Mouse (Mus musculus) cerebellum, adult 2 months (tissue): ENCODE data around the gene Serinc5.

Source experiments
- CTCF ChIP-seq: fragments of 200-500 bp; IDR thresholded peaks from 2 replicates; pipeline ENCODE4 v1.5.1; 2011; ENCODE audit warnings: low read depth, mild to moderate bottlenecking, control low read depth, low read length, moderate library complexity, borderline replicate concordance; ENCODE audit not compliant: insufficient read depth
- POLR2A ChIP-seq: fragments of 200-500 bp; IDR thresholded peaks from 2 replicates; pipeline ENCODE4 v1.6.1; 2011; ENCODE audit warnings: low read length, control low read depth, borderline replicate concordance; ENCODE audit not compliant: insufficient read depth

GRCm38 (mm10) chr13:92733741-92734140 lies 122.8 kb downstream of the Serinc5 start:
- TF ChIP-seq CTCF: no peak
- TF ChIP-seq POLR2A: no peak
